Mouse (Mus musculus): ENCODE results near the gene Pdyn. TPM values are rescaled to one million over a fixed set of nuclear protein-coding genes. Genes with fewer than 3 reads are reported as not detected.

The Pdyn gene
- total and polyA plus RNA-seq, 3 experiments, result not detected

GRCm38 (mm10) chr2:129652616-129653015, 47.0 kb downstream of the Pdyn start:
- DNase-seq (ENCODE audit: low spot score) (no peak), ATAC-seq (ENCODE audit: extremely low read depth, insufficient number of reproducible peaks, low FRiP score, poor library complexity, severe bottlenecking) (no peak)
- no peaks in the 10 kb centered on the region for H3K9me3 ChIP-seq (replicated peaks)
- peaks cover 4% of the 10 kb centered on the region; the same call in 1 of the 2 replicates for H3K27me3 ChIP-seq (ENCODE audit: insufficient read depth, low read length)
- H3K36me3 ChIP-seq (replicated peaks), result no peaks in the 10 kb centered on the region
- TF ChIP-seq POLR2AphosphoS5 (IDR thresholded peaks at IDR 0.05; ENCODE audit: insufficient replicate concordance, low read depth, low read length) (no peak), GATA1 (IDR thresholded peaks at IDR 0.05; ENCODE audit: borderline replicate concordance, low read length) (no peak), GATA2 (IDR thresholded peaks at IDR 0.05; ENCODE audit: borderline replicate concordance, low read depth, low read length) (no peak)
- no peaks in the 10 kb centered on the region for H3K4me1 ChIP-seq (ENCODE audit: insufficient read depth, low read depth, low read length)
- H3K4me3 ChIP-seq (ENCODE audit: low read depth, low read length), result no peak overlapping the region

Other genes with a start within 250 kb of the Pdyn start
- not detected in 2 replicates for gene F830045P16Rik, start 163.2 kb downstream of the Pdyn start, total RNA-seq (2014; fragmentation: Nextera tagmentation)
- not detected in 2 replicates for gene F830045P16Rik, start 163.2 kb downstream of the Pdyn start, total RNA-seq (2017)
- not detected in 2 replicates for gene F830045P16Rik, start 163.2 kb downstream of the Pdyn start, polyA plus RNA-seq (2012)
- not detected in 2 replicates for gene Sirpa, start 107.0 kb downstream of the Pdyn start, total RNA-seq (2014; fragmentation: Nextera tagmentation)
- 0.23 and 1.2 TPM in 2 replicates for gene Sirpa, start 107.0 kb downstream of the Pdyn start, total RNA-seq (2017)
- 0.03 TPM in 1 of 2 replicates, not detected in the other for gene Sirpa, start 107.0 kb downstream of the Pdyn start, polyA plus RNA-seq (2012)
- 22.9 and 28.5 TPM in 2 replicates for gene Stk35, start 100.7 kb upstream of the Pdyn start, total RNA-seq (2014; fragmentation: Nextera tagmentation)
- 8.8 and 10.9 TPM in 2 replicates for gene Stk35, start 100.7 kb upstream of the Pdyn start, total RNA-seq (2017)
- gene Stk35, start 100.7 kb upstream of the Pdyn start, polyA plus RNA-seq (2012), result 7.8 and 10.4 TPM in 2 replicates